Mouse (Mus musculus) lung, adult 18-20 months (tissue): ENCODE measurements around the gene Peli3.
A peak's percentile ranks its signal among the peaks of the same experiment; 100 is the strongest.

Experiments
- DNase-seq, 2 experiments: peaks; one replicate each; pipeline ENCODE4 v3.0.0; 2022; ENCODE audit warnings: mixed read lengths in 2 of 2

Peli3 gene

DNA sequence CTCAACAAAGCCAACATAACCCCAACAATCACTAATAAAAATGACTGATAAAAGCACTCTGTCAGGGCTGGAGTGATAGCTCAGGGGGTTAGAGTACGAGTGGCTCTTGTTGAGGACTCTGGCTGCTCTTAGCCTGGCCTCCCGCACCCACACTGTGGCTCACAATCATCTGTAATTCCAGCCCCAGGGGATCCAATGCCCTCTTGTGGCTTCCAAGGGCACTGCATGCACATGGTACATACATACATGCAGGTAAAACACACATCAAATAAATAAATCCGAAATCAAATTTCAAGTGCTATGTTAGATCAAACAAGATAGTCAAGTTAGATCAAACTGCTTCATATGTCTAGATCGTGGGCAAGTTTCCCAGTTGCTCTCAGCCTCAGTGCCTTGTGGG lies 34.8 kb downstream of the Peli3 start:
- DNase-seq = no peak

- DNase-seq = peak; percentile 68 to 73
These were observed 36.7 kb downstream of the Peli3 start, which contains the start of gene Bbs1 for GRCm38 (mm10) chr19:4905979-4906794. Gene Bbs1 (minus strand): TSS chr19:4906628.

DNA sequence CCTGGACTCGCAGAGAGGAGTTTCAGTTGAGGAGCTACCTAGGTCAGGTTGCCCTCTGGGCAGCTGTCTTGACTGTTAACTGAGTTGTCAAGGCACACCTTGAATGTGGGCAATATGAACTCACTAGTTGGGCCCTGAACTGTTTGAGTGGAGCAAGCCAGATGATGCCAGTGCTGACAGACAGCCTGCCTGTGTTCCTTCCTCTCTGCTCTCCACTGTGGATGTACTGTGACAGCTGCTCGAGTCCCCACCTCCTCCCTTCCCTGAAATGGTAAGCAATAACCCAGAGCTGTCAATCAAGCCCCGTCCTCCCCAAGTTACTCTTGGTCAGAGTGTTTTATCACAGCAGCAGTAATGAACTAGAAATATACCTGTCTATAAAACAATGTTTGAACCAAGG lies 43.0 kb downstream of the Peli3 start:
- DNase-seq = no peak

DNA sequence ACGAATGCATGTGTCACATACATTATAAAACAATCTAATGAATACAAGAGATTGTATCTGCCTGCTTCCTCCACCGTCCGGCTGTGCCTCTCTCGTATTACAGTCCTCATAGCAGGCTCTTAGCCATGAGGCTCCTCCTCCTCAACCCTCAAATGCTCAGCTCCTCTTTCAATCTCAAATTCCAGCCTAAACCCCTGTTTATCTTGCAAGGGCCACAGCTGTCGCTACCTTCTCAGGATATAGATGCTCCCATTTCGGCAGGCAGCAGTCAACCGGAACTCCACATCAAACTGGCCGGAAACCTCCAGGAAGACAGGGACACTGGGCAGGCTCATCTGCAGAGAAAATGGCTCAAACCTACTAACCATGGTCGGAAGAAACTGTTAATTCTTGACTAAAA lies 44.0 kb downstream of the Peli3 start:
- no peak for DNase-seq

DNA sequence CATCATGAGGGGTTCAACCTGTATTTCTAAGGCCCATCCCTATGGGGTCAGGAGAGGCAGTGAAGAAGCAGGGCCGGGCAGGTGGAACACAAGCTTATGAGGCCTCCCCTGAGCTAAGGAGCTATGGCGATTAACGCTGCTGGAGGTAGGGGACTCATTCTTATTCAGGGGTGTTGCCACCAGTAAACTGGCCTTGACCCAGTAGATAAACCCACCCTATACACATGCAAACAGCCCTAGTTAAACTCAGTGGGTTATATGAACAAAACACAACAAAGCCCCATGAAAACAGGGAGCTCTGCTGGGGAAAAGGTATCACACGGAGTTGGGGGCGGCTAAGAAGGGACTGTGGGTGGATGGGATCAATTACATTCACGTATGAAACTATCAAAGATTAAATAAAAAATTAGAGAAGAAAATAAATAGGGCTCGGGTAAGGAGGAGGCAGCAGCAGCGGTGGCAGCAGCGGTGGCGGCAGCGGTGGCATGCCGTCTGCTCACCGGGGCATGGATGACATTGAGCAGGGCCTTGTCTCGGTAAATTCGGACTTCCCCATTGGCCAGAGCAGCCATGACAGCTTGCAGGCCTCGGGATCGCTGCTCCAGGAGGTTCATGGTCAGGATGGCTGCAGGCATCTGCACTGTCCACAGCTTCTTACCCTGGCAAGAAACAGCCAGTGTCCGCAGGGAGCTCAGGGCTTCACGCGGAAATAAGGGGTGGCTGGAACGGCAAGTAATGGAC lies 46.0 kb downstream of the Peli3 start:
- no peak for DNase-seq

- DNase-seq = no peak
These were observed 51.1 kb downstream of the Peli3 start for GRCm38 (mm10) chr19:4891798-4892197.

- no peak for DNase-seq
These were observed 53.1 kb downstream of the Peli3 start for GRCm38 (mm10) chr19:4889791-4890190.

DNA sequence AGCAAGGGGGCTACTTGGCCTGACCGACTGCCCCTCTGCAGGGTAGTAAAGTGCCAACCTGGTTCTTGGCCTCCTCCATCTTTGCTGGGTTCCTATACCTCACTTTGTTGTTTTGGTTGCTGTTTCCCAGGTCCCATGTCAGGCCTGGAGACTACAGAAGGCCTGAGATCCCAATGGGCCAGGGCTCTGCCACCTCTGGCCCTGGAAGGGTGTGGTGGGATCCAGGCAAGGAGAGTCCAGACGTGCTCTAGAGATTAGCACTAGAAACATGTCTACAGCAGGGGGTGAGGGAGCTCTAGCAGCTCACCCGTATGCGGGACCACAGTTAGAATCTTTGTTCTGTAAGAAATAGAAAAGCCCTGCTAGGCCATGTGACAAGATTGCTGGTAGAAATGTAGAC lies 59.0 kb downstream of the Peli3 start:
- DNase-seq = no peak
